Mouse (Mus musculus) 3134 (cell line): ENCODE results near the gene Slc9a3r1.
A peak's percentile ranks its signal among the peaks of the same experiment; 100 is the strongest.

Source experiments
- DNase-seq: peaks from one replicate; pipeline ENCODE4 v3.0.0-alpha.2; 2011; ENCODE audit warnings: low spot score; ENCODE audit not compliant: insufficient read length; ENCODE audit errors: extremely low read depth

Gene Slc9a3r1

DNA sequence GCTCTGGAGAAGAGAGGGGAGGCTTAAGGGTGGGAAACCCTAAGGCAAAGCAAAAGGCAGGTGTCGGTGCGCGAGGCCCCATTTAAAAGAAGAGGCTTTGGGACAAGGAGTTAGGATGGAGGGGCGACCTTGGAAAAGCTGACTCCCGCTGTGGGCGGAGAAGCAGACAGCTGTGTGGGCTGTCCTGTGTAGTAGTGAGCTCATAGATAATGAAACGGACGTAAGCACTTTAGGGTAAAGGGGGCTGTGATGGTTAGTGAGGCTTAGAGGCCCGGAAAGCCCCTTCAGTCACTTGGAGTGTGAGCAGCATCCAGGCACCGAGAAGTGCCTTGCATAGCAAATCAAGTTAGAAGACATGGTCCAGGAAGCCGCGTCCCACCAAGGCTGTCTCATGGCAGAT, 24.6 kb downstream of the Slc9a3r1 start, which contains the start of gene Nat9:
Gene Nat9, minus strand, starts transcription at position 167 of the 400 bp plus-strand sequence.
- no peak for DNase-seq

DNA sequence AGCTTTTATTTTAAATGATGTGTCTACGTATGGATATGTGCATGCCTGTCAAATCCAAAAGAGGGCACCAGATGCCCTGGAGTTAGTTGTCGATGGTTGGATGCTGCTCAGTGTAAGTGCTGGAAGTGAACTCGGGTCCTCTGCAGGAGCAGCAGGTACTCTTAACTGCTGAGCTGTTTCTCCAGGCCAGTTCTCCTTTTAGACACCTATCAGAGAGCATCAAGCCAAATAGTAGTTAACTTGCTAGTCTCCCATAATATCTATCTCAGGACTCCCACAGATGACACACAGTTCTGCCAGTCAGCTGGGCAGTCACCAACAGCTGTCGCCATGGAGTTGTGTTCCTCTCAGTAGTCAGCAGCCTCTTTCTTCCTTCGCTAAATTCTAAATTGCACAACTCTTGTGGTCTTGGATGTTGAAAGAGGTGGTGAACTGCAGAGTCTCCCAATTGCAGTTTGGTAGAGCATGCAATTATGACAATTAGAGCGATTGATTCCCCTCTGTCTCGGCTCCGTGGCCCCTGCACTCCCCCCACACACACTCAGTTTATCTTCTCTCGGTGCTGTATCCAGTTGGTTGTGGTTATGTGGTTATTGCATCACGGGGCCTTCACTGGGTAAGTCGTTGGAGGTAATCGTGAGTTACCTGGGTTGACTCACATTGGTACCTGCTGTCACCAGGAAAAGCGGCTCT, 25.5 kb downstream of the Slc9a3r1 start:
- no peak for DNase-seq

DNA sequence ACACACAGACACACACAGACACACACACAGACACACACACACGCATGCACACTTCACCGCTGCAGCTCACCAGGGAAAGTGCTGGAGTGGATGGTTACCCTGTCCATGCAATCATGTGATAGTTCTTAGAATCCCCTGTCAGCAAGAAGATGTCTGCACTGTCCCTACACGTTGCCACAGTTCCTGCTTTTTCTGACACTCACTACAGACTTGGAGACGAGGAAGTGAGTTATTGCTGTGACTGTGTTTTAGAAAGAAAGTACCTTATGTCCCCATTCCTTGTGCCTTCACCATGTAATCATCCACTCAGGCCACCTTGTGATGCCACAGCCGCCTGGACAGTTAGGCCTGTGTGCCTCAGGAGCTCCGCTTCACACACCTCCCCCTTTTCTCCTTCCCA, 26.2 kb downstream of the Slc9a3r1 start:
- no peak for DNase-seq

DNA sequence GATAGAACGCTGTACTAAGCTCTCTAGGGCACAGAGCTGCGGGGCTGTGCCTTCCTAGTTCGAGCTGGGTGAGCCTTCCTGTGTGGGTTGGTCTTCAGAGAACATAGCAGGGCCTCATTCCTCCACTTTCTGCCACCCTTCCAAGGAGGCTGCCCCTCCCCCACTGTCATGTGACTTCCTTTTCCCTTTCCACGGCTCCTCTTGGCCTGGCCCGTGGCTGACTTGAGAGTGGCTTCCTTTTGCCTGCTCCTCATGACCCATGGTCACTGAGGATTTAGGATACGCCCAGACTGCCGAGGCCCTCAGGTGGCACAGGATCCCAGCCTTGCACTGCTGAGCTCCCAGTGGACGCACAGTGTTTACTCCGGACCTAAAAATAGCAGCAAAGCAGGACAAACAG, 29.0 kb downstream of the Slc9a3r1 start:
- no peak for DNase-seq

DNA sequence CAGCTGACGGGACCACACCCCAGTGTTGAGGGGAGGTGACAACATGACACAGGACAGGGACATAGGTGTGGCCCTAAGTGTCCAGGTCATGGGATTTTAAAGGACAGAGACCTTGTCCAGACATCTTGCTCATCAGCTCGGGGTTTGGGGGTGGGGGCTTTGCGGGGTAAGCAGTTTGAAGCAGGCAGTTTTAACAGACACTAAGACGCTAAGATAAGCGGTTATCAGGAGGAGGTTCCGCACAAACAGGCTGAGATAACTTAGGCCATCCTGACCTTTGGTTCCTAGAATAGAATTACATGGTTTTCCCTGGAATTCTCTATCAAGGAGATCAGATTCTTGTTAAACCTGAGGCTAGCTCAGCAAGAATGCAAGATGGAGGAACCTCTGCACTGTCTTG, 31.6 kb downstream of the Slc9a3r1 start:
- DNase-seq: no peak

DNA sequence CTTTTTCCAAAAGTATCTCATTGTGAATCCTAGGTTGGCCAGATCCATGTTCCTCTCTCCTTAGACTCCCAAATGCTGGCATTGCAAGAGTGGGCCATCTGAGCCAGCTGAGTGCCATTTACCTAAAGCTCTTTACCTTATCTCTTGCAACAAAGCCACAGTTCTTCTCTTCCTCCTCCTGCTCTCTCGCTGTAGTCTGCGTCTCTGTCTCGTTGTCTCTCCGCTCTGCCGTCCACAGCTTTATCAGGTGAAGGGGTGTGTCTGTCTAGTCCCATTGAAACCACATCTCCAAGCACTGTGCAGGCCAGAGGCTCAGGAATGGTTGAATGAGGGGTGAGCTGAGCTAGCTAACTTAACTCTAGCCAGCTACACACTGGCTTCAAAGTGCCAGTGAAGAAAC, 32.8 kb downstream of the Slc9a3r1 start:
- no peak for DNase-seq

DNA sequence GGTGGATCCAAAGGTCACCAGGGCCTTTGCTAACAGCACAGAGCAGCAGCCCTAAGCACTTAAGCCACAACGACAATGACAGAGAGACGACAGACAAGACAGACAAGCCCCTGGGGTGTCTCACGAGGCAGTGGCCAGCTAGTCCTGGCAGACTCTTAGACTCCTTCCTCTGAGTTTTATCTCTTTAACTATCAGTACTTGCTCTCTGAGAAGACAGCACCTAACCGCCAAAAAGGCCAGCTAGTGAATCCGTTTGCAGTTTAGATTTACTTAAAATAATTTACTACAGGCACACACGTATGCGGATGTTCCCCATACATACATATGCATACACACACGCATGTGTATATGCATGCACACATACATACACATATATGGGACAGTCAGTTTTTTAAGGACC, 34.4 kb downstream of the Slc9a3r1 start:
- DNase-seq: no peak

DNA sequence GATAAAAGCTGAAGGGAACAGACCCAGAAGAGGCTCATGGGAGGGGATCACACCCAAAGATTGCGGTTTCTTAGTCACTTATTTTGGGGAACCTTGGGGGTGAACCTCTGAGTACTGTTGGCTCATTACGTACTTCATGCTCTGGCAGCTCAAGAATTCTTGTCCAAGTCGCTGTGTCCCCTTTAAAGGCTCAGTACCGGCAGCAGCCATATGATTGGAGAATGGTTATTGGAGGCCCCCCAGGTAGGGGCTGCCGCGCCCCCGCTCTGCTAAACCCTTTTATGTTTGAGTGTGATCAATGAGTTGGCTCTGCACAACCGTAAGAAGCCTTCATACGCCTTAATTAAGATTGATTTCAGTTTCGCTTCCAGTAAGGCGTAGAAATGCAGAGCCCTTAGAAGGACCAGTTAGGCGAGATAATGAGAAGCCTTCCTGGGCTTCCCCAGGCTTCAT, 35.8 kb downstream of the Slc9a3r1 start:
- DNase-seq: no peak

DNA sequence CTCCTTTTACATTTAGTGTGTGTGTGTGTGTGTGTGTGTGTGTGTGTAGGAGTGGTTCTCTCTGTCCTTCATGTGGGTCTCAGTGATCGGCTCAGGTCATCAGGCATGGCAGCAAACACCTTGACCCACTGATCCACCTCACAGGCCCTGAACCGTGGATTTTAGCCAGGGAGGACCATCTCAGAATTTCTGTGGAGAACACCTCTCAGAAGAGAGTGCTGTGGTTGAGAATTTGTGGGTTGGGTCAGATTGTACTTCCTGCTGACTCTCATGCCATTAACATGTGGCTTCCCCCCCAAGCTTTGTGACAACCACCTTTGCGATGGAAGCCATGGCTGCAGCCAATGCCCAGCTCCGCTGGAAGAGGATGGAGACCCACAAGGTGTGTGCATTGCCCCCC, 37.4 kb downstream of the Slc9a3r1 start:
- no peak for DNase-seq

DNA sequence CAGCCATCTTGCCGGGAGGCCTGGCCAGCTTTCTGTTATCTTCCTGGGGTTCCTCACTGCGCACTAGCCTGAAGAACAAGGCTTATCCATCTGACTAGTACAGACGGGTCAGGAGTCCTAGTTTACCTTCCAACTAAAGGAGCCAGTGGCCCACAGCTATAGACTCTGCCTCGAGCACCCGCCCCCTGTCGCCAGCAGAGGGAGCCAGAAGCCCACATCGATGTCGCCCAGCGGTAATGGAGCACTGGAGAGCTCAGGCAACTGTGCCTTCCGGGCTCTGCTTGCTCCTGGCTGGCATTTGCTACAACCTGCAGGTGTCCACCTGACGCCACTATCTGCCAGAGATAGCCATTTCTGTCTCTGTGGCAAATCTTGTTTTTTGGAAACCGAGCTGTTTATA, 39.2 kb downstream of the Slc9a3r1 start:
- peak; percentile 56 for DNase-seq

DNA sequence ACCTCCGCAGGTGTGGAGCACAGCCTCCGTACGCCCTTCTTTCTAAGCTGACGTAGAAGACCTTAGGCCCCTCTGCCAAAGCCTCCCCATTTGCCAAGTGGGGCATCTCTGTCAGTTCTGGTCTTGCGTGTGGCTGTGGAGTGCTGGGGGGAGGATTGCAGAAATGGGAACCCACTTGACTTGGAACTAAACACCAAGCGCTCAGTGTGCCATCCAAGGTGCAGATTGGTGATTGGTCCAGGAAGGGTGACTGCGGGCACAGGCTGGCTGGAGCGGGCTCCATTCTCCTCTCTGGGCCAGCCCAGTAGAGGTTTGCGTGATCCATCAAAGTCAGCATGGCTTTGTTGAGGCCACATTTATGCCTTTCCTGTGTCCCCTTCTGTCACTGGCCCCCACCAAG, 39.6 kb downstream of the Slc9a3r1 start:
- no peak for DNase-seq

DNA sequence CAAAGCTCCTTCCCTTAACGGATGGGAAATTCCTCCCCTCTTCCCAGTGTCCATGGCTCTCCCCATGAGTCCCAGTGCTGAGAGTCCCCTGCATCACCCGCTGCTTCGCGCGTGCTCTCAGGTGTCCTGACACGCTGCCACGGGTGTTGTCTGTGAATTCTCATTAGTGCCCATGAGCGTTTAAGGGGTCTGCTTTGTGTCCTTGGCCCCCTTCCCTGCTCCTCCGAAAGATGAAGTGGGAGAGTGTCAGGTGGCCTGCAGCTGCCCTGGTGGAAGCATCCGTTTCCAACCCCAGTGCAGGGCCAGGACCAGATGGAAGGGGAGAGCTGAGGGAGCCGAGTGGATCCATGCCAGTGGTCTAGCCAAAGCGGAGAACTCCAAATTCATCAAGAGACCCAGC, 45.0 kb downstream of the Slc9a3r1 start:
- no peak for DNase-seq

DNA sequence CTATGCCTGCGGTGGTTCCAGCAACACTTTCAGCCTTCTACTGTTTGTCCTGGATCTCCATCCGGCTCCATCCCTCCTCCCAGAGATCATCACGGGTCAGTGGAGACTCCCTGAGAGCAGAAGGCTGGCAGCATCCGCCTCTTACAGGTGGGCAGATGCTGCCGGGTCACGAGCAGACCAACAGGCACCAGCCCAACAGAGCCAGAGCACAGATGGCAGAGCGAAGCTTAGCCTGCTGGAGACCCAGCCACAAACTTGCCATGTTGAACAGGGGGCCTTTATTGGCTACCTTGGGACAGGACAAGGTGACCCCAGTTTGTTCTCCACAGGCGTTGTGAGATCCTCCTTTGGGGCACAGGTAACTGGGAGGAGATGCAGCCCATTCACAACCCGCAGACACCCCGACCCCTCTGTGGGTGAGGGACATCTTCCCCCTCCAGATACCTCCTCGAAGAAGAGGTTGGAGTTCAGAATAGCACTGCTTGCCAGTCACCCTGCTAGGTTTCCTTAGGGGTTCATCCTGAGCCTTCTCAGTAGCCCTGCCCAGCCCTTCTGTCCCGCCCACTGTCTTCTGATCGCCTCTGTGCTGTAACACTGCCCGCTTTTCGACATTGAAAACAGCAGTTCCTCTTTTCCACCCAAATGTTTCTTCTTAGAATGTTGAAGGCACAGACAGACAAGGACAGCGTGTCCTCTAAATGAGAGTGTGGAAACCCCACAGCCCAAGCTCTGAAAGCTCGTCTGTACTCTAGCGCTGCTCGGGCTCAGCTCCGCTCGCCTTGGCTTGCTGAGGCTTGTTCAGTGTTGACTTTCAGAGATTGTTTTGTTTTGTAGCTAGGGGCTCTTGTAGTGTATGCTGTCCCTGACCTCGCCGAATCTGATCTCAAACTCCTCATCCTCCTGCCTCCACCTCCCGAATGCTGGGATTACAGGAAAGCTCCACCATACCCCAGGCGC, 45.9 kb downstream of the Slc9a3r1 start:
- DNase-seq: no peak

DNA sequence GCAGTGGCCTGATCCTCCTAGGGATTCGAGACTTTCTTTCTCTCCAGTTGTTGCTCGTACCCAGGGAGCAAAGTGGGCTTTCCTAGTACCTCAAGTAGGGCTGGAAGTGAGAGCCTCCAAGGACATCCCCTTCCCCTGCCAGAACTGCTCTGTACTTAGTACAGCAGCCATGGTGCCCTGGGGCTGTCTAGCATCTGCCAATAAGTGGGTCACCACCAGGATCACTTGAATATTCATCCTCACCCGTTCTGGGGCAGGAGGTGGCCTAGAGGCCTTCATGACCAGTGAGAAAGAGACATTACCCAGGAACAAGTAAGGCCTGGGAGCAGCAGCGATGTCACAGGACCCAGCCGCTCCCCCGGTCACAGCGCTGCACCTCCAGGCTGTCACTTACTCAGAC, 46.8 kb downstream of the Slc9a3r1 start:
- no peak for DNase-seq

DNA sequence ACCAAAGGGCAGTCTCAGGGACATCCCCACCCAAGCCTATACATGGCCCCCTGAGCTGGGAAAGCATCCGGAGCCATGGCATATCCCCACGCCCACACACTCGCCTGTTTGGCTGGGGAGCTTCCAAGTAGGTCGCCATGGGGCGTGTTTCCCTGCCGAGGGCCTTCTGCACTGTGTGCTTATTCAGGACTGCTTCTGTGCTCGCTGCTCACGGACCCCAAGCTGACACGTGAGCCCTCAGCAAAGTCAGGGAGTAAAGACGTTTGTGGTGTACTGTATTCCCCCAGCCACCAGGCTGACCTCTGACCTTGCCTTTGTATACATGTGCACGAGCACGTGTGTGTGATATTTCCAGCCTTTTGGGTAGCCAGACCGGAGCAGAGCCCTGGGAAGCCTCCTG, 49.0 kb downstream of the Slc9a3r1 start:
- DNase-seq: no peak

DNA sequence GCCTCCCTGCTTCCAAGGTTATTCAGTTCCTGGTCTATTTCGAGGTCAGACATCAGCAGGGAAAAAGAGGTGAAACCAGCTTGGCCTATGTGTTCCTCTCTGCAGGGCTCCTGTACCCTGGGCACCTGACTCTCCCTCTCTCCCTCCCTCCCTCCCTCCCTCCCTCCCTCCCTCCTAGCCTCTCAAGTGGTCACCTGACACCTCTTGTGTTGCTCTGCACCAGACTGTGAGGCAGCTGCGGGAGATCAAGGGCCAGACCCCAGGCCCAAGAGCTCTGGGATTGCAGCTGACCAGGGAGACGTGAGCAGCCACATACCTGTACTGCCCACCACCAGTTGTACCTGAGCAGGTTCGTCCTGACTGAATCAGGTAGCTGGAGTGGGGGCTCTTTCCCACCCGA, 52.0 kb downstream of the Slc9a3r1 start:
- no peak for DNase-seq

DNA sequence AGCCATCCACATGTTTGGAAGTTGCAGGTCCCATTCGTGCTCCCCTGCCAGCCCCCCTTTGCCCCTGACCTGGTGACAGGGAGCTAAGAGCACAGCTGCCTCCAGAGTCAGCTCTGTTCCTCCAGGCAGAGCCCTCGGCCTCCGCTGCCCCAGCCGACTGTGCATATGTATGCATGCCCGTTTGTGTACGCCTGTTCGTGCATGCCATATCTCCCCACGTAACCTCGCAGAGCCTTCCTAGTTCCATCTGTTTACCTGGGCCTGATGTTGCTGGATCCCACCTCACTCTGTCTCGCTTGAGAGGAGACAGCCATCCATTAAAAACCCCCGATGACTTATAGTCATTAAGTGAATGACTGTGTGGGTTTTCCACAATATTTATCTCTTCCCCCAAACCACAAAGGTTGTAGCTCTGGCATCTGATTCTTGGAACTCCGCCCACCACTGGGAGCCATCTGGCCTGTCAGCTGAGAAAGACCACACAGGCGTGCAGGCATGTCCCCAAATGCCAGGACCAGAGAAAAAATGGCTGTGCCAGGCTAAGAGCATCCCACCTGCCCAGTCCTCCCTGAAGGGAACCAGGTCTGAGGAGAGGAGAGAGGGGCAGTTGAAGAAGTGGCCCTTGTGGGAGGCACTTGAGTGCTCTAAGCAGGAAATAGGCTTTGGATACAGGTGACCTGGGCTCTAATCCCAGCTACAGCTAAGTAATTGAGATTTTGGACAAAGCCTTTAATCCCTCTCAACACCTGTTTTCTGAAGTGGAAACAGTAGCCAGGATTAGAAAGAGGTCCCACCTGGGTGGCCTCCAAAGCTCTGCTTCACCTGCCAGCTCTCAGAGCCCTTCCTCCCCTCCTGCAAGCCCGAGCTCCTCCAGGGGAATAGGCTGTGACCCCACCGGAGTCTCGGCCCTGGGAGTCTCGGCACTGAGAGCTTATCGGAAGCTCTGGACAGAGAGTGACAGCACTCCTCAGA, 54.6 kb downstream of the Slc9a3r1 start:
- DNase-seq: no peak

DNA sequence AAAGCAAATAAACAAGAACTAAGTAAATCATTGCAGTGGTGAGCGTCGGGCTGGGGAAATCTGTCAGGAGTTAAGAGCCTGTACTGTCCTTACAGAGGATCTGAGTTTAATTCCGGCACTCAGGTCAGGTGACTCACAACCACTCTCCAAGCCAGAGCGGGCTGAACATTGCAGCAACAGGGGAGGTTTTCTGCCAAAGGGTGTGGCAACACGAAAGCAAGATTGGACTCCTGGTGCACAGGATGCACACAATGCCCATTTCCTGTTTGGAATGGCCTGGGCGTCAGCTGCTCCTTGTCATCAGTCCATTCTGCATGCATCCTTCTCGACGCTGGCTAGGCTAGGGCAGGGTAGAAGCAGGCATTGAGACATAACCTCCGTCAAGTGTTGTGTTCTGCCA, 56.1 kb downstream of the Slc9a3r1 start:
- DNase-seq: peak; percentile 64

DNA sequence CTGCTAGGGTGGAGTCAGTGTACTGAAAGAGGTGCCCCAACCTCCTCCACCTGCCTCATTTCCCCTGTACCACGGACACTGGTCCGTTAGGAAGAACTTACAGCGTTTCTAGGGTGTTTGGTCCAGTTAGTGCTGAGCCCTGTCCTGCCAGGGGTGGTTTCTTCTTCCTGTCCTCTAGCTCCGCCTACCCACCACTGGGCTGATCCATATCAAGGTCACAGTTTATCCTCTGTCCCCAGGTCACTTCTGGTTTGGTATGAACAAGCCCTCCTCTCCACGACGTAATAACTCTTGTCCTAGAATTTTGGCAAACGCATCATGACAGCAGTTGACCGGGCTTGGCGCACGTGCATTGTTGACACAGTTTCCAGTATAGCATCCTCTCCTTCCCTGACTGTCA, 56.5 kb downstream of the Slc9a3r1 start:
- DNase-seq: no peak

DNA sequence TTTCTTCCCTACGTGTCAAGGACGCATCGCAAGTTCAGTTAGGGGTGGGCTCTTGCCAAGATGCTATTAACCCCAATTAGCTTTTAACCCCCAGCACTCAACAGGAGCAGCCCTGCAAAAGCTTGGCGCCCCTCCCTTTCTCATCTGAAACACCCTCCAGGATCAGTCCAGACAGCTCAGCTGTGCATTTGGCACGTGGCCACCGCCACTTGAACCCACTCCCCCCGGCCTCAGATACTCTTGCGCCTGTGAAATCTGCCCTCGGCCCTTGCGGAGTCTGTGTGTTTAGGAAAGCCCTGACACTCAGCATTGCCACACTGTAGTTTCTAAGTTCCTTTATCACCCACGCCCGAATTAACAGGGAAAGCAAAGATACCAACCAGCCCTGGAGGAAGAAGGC, 58.9 kb downstream of the Slc9a3r1 start:
- no peak for DNase-seq

DNA sequence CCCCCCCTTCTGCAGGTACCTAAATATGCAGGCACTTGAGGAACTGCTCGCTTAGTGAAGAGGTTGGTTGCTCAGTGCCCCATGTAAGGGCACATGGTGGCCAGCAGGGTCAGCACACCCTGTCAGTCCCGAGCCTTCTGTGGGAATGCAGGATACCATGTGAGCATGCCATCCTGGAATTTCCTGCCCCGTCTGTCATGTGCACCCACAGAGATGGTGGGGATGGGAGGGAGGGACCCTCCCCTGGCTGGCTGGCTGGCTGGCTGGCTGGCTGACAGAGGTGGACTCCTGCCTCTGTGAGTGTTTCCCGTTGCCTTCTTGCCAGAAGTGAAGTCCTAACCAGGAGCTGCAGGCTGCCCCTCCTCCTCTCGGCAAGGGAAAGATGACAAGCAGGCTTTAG, 59.4 kb downstream of the Slc9a3r1 start:
- DNase-seq: no peak
